Mouse (Mus musculus) midbrain, embryonic 10.5 days (tissue): ENCODE data around the gene Ptp4a2. TPM values are rescaled to one million over a fixed set of nuclear protein-coding genes. Genes with fewer than 3 reads are reported as not detected.
"Not testable (repeated sequence)": the region's sequence is repeated elsewhere in the genome, so short reads cannot be mapped to it uniquely, and the experiment has no call there.

Experiments used
- DNase-seq: peaks from one replicate; pipeline ENCODE4 v3.0.0-alpha.2; 2017; ENCODE audit warnings: low spot score
- H3K27ac ChIP-seq: fragments of 300-500 bp; sonication (generic); replicated peaks from 2 replicates; pipeline ENCODE4 v1.5.1; 2016; ENCODE audit warnings: mild to moderate bottlenecking
- H3K27me3 ChIP-seq: fragments of 300-500 bp; sonication (generic); 2 replicates; pipeline ENCODE4 v1.6.1; 2016; ENCODE audit warnings: low read depth, mild to moderate bottlenecking; ENCODE audit not compliant: poor library complexity, severe bottlenecking
- H3K36me3 ChIP-seq: fragments of 300-500 bp; sonication (generic); 2 replicates; pipeline ENCODE4 v1.6.1; 2016; ENCODE audit warnings: mild to moderate bottlenecking, moderate library complexity
- H3K4me1 ChIP-seq: fragments of 300-500 bp; sonication (generic); 2 replicates; pipeline ENCODE4 v1.6.1; 2016
- H3K4me3 ChIP-seq: fragments of 300-500 bp; sonication (generic); 2 replicates; pipeline ENCODE4 v1.5.1; 2016; ENCODE audit warnings: mild to moderate bottlenecking, moderate library complexity
- H3K9me3 ChIP-seq: fragments of 300-500 bp; sonication (generic); replicated peaks from 2 replicates; pipeline ENCODE4 v1.6.1; 2016; ENCODE audit warnings: mild to moderate bottlenecking
- WGBS: fragments of 180-500 bp; shearing (Covaris S2); methylation state at CpG from one replicate; pipeline ENCODE4 v1.1.7; 2016; 5-methylcytosine and 5-hydroxymethylcytosine counted together
- polyA plus RNA-seq: library from polyadenylated mRNA; unstranded; fragments of >200 nt; fragmentation: Nextera tagmentation; extraction: Ambion mirVana; gene quantifications from 2 replicates; pipeline ENCODE4 v1.2.1, GENCODE M21; 2016

Ptp4a2 gene
- polyA plus RNA-seq = 307 and 309 TPM in 2 replicates

GRCm38 (mm10) chr4:129810798-129811604 lies at the start of gene Ptp4a2:
Gene Ptp4a2 (plus strand): TSS chr4:129811219.
- peaks cover 32% of the 10 kb centered on the region for H3K27me3 ChIP-seq
- DNase-seq = peak; percentile 41
- peak within 1 kb of the TSS; percentile 51 for H3K4me3 ChIP-seq
- no peaks in the 10 kb centered on the region; the same call in 1 of the 2 replicates for H3K9me3 ChIP-seq
- WGBS = 24% methylated on average over 35 of the region's 35 CpGs
- peaks cover 9% of the 10 kb centered on the region for H3K4me1 ChIP-seq
- H3K27ac ChIP-seq = peak within 1 kb of the TSS; percentile 63
- no peaks in the 10 kb centered on the region for H3K36me3 ChIP-seq

- H3K4me3 ChIP-seq = no peak overlapping the region
- DNase-seq = no peak
- 92% methylated on average over 12 of the region's 12 CpGs for WGBS
Measured at GRCm38 (mm10) chr4:129761606-129762005, 49.4 kb upstream of the Ptp4a2 start.

GRCm38 (mm10) chr4:129762496-129762895 lies 48.5 kb upstream of the Ptp4a2 start:
- not testable (repeated sequence) for H3K4me1 ChIP-seq, H3K27ac ChIP-seq, H3K36me3 ChIP-seq, H3K27me3 ChIP-seq, DNase-seq, H3K9me3 ChIP-seq, H3K4me3 ChIP-seq
- WGBS = 83% methylated on average over 1 of the region's 1 CpGs

More at GRCm38 (mm10) chr4:129761606-129762005, 49.4 kb upstream of the Ptp4a2 start:
- H3K4me1 ChIP-seq = no peaks in the 10 kb centered on the region
- H3K36me3 ChIP-seq = no peaks in the 10 kb centered on the region
- H3K27me3 ChIP-seq = no peaks in the 10 kb centered on the region
- no peaks in the 10 kb centered on the region for H3K9me3 ChIP-seq
- no peak overlapping the region for H3K27ac ChIP-seq

GRCm38 (mm10) chr4:129765351-129765750 lies 45.7 kb upstream of the Ptp4a2 start:
- Histone ChIP-seq H3K27me3 (no peaks in the 10 kb centered on the region), H3K4me1 (no peaks in the 10 kb centered on the region), H3K9me3 (no peaks in the 10 kb centered on the region), H3K27ac (no peak overlapping the region), H3K4me3 (no peak overlapping the region), H3K36me3 (no peaks in the 10 kb centered on the region)
- WGBS = 94% methylated on average over 3 of the region's 3 CpGs
- DNase-seq = no peak

GRCm38 (mm10) chr4:129767782-129768181 lies 43.2 kb upstream of the Ptp4a2 start:
- H3K27ac ChIP-seq = no peak overlapping the region
- no peaks in the 10 kb centered on the region for H3K36me3 ChIP-seq
- WGBS = 90% methylated on average over 8 of the region's 8 CpGs
- peaks cover 17% of the 10 kb centered on the region for H3K4me1 ChIP-seq
- DNase-seq = no peak
- H3K9me3 ChIP-seq = no peaks in the 10 kb centered on the region
- H3K27me3 ChIP-seq = peaks cover 23% of the 10 kb centered on the region
- H3K4me3 ChIP-seq = no peak overlapping the region

- Histone ChIP-seq H3K27me3 (peaks cover 29% of the 10 kb centered on the region), H3K4me1 (peaks cover 17% of the 10 kb centered on the region)
- DNase-seq, H3K9me3 ChIP-seq, H3K36me3 ChIP-seq, H3K27ac ChIP-seq, H3K4me3 ChIP-seq: not testable (repeated sequence)
- WGBS = 84% methylated on average over 3 of the region's 3 CpGs
Measured at GRCm38 (mm10) chr4:129768742-129769141, 42.3 kb upstream of the Ptp4a2 start.

GRCm38 (mm10) chr4:129770600-129770999 lies 40.4 kb upstream of the Ptp4a2 start:
- Histone ChIP-seq H3K4me1 (peaks cover 24% of the 10 kb centered on the region), H3K4me3 (no peak overlapping the region), H3K27me3 (peaks cover 29% of the 10 kb centered on the region), H3K27ac (no peak overlapping the region), H3K9me3 (no peaks in the 10 kb centered on the region), H3K36me3 (no peaks in the 10 kb centered on the region)
- no peak for DNase-seq
- 70% methylated on average over 6 of the region's 6 CpGs for WGBS

- no peak for DNase-seq
- H3K36me3 ChIP-seq = no peaks in the 10 kb centered on the region
- peaks cover 25% of the 10 kb centered on the region for H3K4me1 ChIP-seq
- peaks cover 29% of the 10 kb centered on the region for H3K27me3 ChIP-seq
- no peak overlapping the region for H3K27ac ChIP-seq
- H3K4me3 ChIP-seq = 0 out of 2 replicates have a peak overlapping the region, but pooled peaks have one; percentile 16
- WGBS = 26% methylated on average over 7 of the region's 7 CpGs
- H3K9me3 ChIP-seq = no peaks in the 10 kb centered on the region
Measured at GRCm38 (mm10) chr4:129771314-129771671, 39.7 kb upstream of the Ptp4a2 start.

GRCm38 (mm10) chr4:129771672-129772521 lies 39.1 kb upstream of the Ptp4a2 start:
- WGBS = 3% methylated on average over 21 of the region's 21 CpGs

GRCm38 (mm10) chr4:129781881-129782675 lies 28.9 kb upstream of the Ptp4a2 start:
- Histone ChIP-seq H3K27ac (peak overlapping the region; percentile 4; the same call in 1 of the 2 replicates), H3K9me3 (no peaks in the 10 kb centered on the region), H3K27me3 (no peaks in the 10 kb centered on the region), H3K36me3 (no peaks in the 10 kb centered on the region), H3K4me1 (peaks cover 15% of the 10 kb centered on the region), H3K4me3 (no peak overlapping the region)
- no peak for DNase-seq
- WGBS = 9% methylated on average over 4 of the region's 4 CpGs

More at GRCm38 (mm10) chr4:129771672-129772521, 39.1 kb upstream of the Ptp4a2 start:
- Histone ChIP-seq H3K4me1 (peaks cover 25% of the 10 kb centered on the region), H3K4me3 (0 out of 2 replicates have a peak overlapping the region, but pooled peaks have one; percentile 16), H3K27ac (0 out of 2 replicates have a peak overlapping the region, but pooled peaks have one; percentile 30), H3K36me3 (no peaks in the 10 kb centered on the region), H3K9me3 (no peaks in the 10 kb centered on the region), H3K27me3 (peaks cover 29% of the 10 kb centered on the region)
- DNase-seq = peak; percentile 23

- Histone ChIP-seq H3K4me1 (peaks cover 15% of the 10 kb centered on the region), H3K27ac (peak overlapping the region; percentile 4; the same call in 1 of the 2 replicates), H3K9me3 (no peaks in the 10 kb centered on the region), H3K4me3 (no peak overlapping the region), H3K27me3 (no peaks in the 10 kb centered on the region), H3K36me3 (no peaks in the 10 kb centered on the region)
- 51% methylated on average over 3 of the region's 3 CpGs for WGBS
- DNase-seq = no peak
Measured at GRCm38 (mm10) chr4:129782857-129783331, 28.1 kb upstream of the Ptp4a2 start.

GRCm38 (mm10) chr4:129783506-129783905 lies 27.5 kb upstream of the Ptp4a2 start:
- Histone ChIP-seq H3K27ac (no peak overlapping the region), H3K4me3 (no peak overlapping the region)

More at GRCm38 (mm10) chr4:129783506-129783905, 27.5 kb upstream of the Ptp4a2 start:
- Histone ChIP-seq H3K9me3 (no peaks in the 10 kb centered on the region), H3K36me3 (no peaks in the 10 kb centered on the region), H3K4me1 (peaks cover 15% of the 10 kb centered on the region), H3K27me3 (no peaks in the 10 kb centered on the region)
- no peak for DNase-seq
- 86% methylated on average over 5 of the region's 5 CpGs for WGBS
